Mouse (Mus musculus) natural killer cell, adult 2 months (primary cell): ENCODE results near the gene Krt90.
"Not testable (repeated sequence)": the region's sequence is repeated elsewhere in the genome, so short reads cannot be mapped to it uniquely, and the experiment has no call there.

ENCODE experiments used
- DNase-seq, 2 experiments: peaks; one replicate each; pipeline ENCODE4 v3.0.0; 2022; ENCODE audit warnings: low spot score in 2 of 2

The Krt90 gene

GRCm38 (mm10) chr15:101517161-101517560, 45.6 kb downstream of the Krt90 start, which contains the start of gene Gm49425:
Gm49425 (minus strand) TSS chr15:101517261.
- DNase-seq: not testable (repeated sequence)

- no peak for DNase-seq
Observed at GRCm38 (mm10) chr15:101508247-101508646, 54.5 kb downstream of the Krt90 start.

GRCm38 (mm10) chr15:101506896-101507758, 55.6 kb downstream of the Krt90 start:
- no peak for DNase-seq
